Mouse (Mus musculus) bone marrow macrophage, adult 2 months (primary cell): ENCODE measurements at regions not wholly inside any gene's neighbourhood (a gene's known extent, or its start where the extent isn't known, plus 50 kb on each side); places are given as distances from the start of the nearest gene placed in this dataset.
"Not testable (repeated sequence)": the region's sequence is repeated elsewhere in the genome, so short reads cannot be mapped to it uniquely, and the experiment has no call there.

Source experiments
- CTCF ChIP-seq: IDR thresholded peaks from 2 replicates; pipeline ENCODE4 v1.5.1; 2012; ENCODE audit warnings: low read depth, mild to moderate bottlenecking, low read length, moderate library complexity
- POLR2A ChIP-seq: IDR thresholded peaks from 2 replicates; pipeline ENCODE4 v1.6.1; 2012; ENCODE audit warnings: mild to moderate bottlenecking, low read depth, low read length, borderline replicate concordance

GRCm38 (mm10) chr12:117327086-117327485 lies 189.2 kb upstream of the Rapgef5 start:
- not testable (repeated sequence) for TF ChIP-seq CTCF, POLR2A
